Mouse (Mus musculus): Measurements from ENCODE around the gene Vps13d. TPM values are rescaled to one million over a fixed set of nuclear protein-coding genes. Genes with fewer than 3 reads are reported as not detected.

Gene Vps13d
- polyA plus RNA-seq, 1 experiment from 2014 or later = 12.1 TPM

DNA sequence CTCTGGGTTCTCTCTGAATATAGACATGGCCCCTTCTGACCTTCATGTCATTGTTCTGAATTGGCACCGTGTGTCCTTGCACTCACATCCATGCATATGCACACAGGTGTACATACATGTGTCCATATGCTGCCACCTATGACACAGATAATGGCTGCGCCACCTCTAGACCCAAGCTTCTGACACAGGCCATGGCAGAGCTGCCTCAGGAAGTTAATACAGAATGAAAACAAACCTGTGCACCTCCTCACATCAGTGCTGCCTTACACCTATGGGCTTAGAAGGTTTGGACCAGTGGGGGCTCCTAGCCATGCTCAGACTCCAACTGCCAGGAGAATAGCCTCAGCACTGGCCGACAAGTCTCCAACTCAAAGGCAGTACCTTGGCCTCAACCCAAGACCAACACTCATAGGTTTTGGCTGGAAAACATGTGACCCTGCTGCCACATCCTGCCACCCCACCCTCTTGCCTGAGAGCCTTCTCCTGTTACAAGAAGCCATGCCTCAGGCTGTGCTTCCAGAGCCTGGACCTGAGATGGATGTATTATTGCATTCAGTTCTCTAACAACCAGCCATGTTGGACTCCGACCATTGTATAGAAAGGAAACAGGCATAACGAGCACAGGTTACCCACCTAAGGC, 34.8 kb upstream of the Vps13d start:
- no peaks in the 10 kb centered on the region for H3K27me3 ChIP-seq (ENCODE audit: control insufficient read depth, insufficient read depth, low read length)
- ATAC-seq (ENCODE audit: low FRiP score) = no peak
- H3K4me2 ChIP-seq (replicated peaks) = no peak overlapping the region
- no peak for DNase-seq (ENCODE audit: low spot score)
- H3K27ac ChIP-seq = no peak overlapping the region
- H3K9ac ChIP-seq = no peak overlapping the region
- H3K4me3 ChIP-seq (replicated peaks; ENCODE audit: low read length) = no peak overlapping the region
- H3K4me1 ChIP-seq (replicated peaks; ENCODE audit: control insufficient read depth, insufficient read depth, low read length) = no peaks in the 10 kb centered on the region
- no peaks in the 10 kb centered on the region for H3K36me3 ChIP-seq (replicated peaks; ENCODE audit: control insufficient read depth, insufficient read depth)
- WGBS = 91% methylated on average over 5 of the region's 5 CpGs
- H3K9me3 ChIP-seq (ENCODE audit: control insufficient read depth, low read length) = no peaks in the 10 kb centered on the region

DNA sequence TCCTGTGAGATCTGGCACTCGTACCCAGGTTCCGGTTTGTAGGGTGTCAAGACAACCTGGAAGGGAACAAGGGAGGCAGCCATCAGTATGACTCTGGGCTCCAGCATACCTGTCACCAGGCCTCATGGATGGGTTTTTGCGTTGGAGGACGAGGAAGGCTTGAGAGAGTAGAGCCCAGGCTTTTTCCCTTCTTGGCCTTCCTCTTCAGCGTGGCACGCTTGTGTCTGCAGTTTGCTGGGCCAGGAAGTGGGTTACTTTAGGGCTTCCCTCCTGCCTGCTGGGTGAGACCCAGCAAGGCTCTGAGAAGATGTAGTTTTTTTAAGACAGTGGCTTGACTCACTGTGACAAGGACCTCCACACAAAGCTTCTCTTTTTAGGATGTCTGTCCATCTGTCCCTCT, 34.2 kb upstream of the Vps13d start:
- H3K4me2 ChIP-seq (replicated peaks) = no peak overlapping the region
- WGBS = 91% methylated on average over 6 of the region's 6 CpGs
- H3K9me3 ChIP-seq (ENCODE audit: control insufficient read depth, low read length) = no peaks in the 10 kb centered on the region
- no peak overlapping the region for H3K27ac ChIP-seq
- no peak overlapping the region for H3K9ac ChIP-seq
- H3K36me3 ChIP-seq (replicated peaks; ENCODE audit: control insufficient read depth, insufficient read depth) = no peaks in the 10 kb centered on the region
- no peaks in the 10 kb centered on the region for H3K27me3 ChIP-seq (ENCODE audit: control insufficient read depth, insufficient read depth, low read length)
- no peaks in the 10 kb centered on the region for H3K4me1 ChIP-seq (replicated peaks; ENCODE audit: control insufficient read depth, insufficient read depth, low read length)
- H3K4me3 ChIP-seq (replicated peaks; ENCODE audit: low read length) = no peak overlapping the region
- ATAC-seq (ENCODE audit: low FRiP score) (no peak), DNase-seq (ENCODE audit: low spot score) (no peak)

DNA sequence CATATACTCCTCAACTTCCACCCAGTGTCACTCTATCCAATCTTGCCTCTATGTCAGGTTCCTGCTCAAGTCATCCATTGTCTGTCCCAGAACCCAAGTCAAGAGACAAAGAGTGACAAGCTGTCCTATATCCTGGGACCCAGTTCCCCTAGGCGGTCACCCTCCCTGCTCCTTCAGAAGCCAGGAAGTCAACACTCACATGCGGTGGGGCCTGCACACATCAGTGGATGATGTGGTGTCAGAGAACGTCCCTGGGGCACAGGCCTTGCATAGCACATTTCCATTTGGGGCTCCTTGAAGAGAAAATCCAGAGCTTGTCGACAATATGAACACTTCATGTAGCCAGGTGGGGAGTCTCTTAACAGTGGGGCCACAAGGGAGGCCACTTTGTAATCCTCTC, 29.8 kb upstream of the Vps13d start:
- ATAC-seq (ENCODE audit: low FRiP score) (no peak), DNase-seq (ENCODE audit: low spot score) (no peak)
- WGBS = 86% methylated on average over 4 of the region's 4 CpGs
- Histone ChIP-seq H3K9me3 (ENCODE audit: control insufficient read depth, low read length) (no peaks in the 10 kb centered on the region), H3K27me3 (ENCODE audit: control insufficient read depth, insufficient read depth, low read length) (no peaks in the 10 kb centered on the region), H3K4me3 (replicated peaks; ENCODE audit: low read length) (no peak overlapping the region), H3K4me1 (replicated peaks; ENCODE audit: control insufficient read depth, insufficient read depth, low read length) (no peaks in the 10 kb centered on the region), H3K36me3 (replicated peaks; ENCODE audit: control insufficient read depth, insufficient read depth) (no peaks in the 10 kb centered on the region), H3K9ac (no peak overlapping the region), H3K27ac (no peak overlapping the region), H3K4me2 (replicated peaks) (no peak overlapping the region)

DNA sequence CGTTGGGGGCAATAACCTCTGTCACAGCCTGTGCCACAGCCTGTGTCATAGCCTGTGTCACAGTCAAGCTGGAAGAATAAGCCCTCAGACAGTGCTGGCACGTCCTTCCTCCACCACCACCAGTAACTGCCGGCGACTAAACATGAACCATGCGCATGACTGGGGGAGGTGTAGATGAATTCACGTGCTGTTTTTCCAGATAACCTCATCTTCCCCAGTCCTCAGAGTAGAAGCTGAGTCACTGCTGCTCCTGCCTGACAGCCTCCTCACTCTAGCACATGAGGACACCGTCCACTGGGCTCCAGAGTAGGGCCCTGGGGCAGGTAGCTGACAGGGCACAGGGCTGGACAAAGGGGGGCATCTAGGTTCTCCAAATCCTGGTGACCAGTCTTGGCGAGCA, 27.3 kb upstream of the Vps13d start:
- H3K4me1 ChIP-seq (replicated peaks; ENCODE audit: control insufficient read depth, insufficient read depth, low read length) = no peaks in the 10 kb centered on the region
- H3K27me3 ChIP-seq (ENCODE audit: control insufficient read depth, insufficient read depth, low read length) = no peaks in the 10 kb centered on the region
- DNase-seq (ENCODE audit: low spot score) = no peak
- H3K9ac ChIP-seq = no peak overlapping the region
- H3K4me3 ChIP-seq (replicated peaks; ENCODE audit: low read length) = no peak overlapping the region
- WGBS = 81% methylated on average over 8 of the region's 8 CpGs
- H3K27ac ChIP-seq = no peak overlapping the region
- H3K4me2 ChIP-seq (replicated peaks) = no peak overlapping the region
- no peaks in the 10 kb centered on the region for H3K36me3 ChIP-seq (replicated peaks; ENCODE audit: control insufficient read depth, insufficient read depth)
- H3K9me3 ChIP-seq (ENCODE audit: control insufficient read depth, low read length) = no peaks in the 10 kb centered on the region
- ATAC-seq (ENCODE audit: low FRiP score) = no peak

DNA sequence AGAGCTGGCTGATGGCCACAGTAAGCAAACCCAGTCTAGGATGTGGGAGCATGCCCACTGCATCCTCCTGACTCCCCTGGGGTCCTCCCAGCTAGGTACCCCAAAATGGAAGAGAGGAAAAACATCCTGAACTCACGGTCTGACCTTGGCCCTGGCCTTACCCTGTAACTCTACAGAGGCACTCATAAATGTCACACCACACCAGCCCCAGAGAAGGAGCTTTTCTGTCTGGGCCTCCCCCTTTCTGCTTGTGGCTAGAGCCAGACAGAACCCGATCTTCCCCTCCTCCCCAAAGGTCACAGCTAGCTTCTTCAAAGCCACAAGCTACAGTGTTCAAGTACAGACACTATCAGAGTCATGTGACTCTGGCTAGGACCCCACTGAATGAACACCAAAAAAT, 26.6 kb upstream of the Vps13d start:
- Histone ChIP-seq H3K36me3 (replicated peaks; ENCODE audit: control insufficient read depth, insufficient read depth) (no peaks in the 10 kb centered on the region), H3K4me1 (replicated peaks; ENCODE audit: control insufficient read depth, insufficient read depth, low read length) (no peaks in the 10 kb centered on the region), H3K27me3 (ENCODE audit: control insufficient read depth, insufficient read depth, low read length) (no peaks in the 10 kb centered on the region), H3K9ac (no peak overlapping the region), H3K9me3 (ENCODE audit: control insufficient read depth, low read length) (no peaks in the 10 kb centered on the region), H3K27ac (no peak overlapping the region), H3K4me2 (replicated peaks) (no peak overlapping the region), H3K4me3 (replicated peaks; ENCODE audit: low read length) (no peak overlapping the region)
- ATAC-seq (ENCODE audit: low FRiP score) (no peak), DNase-seq (ENCODE audit: low spot score) (no peak)
- WGBS = 75% methylated on average over 2 of the region's 2 CpGs

DNA sequence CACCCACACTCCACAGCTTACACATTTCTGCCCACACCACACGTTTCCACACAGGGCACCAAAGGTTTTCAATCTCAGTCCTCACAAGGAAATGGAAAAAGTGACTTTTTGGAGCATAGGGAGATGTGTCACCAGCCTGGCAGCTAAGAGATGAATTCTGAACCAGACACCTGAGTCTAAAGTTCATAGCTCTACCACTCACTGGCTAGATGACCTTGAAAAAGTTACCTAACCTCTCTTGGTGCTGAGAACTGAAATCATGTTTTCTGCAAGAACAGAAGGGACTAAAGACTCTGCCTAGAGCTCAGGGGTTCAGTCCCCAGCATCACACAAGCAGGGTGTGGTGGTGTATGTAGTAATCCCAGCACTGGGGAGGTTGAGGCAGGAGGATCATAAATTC, 25.2 kb upstream of the Vps13d start:
- ATAC-seq (ENCODE audit: low FRiP score) (no peak), DNase-seq (ENCODE audit: low spot score) (no peak)
- Histone ChIP-seq H3K9ac (no peak overlapping the region), H3K4me1 (replicated peaks; ENCODE audit: control insufficient read depth, insufficient read depth, low read length) (0 out of 2 replicates have a peak, but pooled peaks cover under 1% of the 10 kb centered on the region), H3K4me2 (replicated peaks) (no peak overlapping the region), H3K9me3 (ENCODE audit: control insufficient read depth, low read length) (no peaks in the 10 kb centered on the region), H3K36me3 (replicated peaks; ENCODE audit: control insufficient read depth, insufficient read depth) (no peaks in the 10 kb centered on the region), H3K4me3 (replicated peaks; ENCODE audit: low read length) (no peak overlapping the region), H3K27ac (no peak overlapping the region), H3K27me3 (ENCODE audit: control insufficient read depth, insufficient read depth, low read length) (no peaks in the 10 kb centered on the region)
- WGBS = 87% methylated on average over 1 of the region's 1 CpGs

DNA sequence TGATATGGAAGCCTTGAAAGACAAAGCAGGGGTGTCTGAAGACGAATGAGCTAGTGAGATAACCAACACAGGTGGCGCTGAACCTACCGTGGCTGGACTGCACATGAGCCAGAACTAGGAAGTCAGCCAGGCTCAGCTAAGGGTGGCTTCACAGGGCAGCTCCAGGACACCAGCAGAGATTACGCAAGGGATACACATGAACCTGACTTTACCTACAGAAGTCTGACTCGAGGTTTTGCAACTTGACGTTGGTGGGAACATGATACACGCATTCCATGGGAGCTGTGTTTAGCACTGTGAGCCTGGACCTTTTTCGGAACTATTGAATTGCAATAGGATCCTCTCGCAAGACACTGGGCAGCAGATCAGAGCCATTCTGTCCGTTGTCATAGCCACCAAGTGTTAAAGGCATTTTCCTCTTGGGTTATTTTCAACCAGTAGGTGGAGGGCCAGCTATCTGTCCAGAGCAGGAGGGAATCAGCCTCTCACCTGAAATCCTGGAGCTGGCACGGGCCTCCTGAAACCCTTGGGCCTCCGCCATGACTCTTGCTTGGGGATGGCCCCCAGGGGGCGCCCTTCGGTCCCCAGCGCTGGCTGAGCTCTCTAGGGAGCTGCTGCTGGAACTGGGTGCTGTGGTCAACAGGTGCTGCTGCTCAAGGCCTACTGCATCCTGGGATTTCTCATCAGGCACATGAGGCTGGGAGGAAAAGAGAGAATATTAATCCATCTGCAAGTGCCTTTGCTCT, 24.6 kb upstream of the Vps13d start:
- Histone ChIP-seq H3K4me1 (replicated peaks; ENCODE audit: control insufficient read depth, insufficient read depth, low read length) (peaks cover 6% of the 10 kb centered on the region; the same call in 1 of the 2 replicates), H3K36me3 (replicated peaks; ENCODE audit: control insufficient read depth, insufficient read depth) (no peaks in the 10 kb centered on the region), H3K4me2 (replicated peaks) (no peak overlapping the region), H3K9ac (no peak overlapping the region), H3K4me3 (replicated peaks; ENCODE audit: low read length) (no peak overlapping the region), H3K27me3 (ENCODE audit: control insufficient read depth, insufficient read depth, low read length) (no peaks in the 10 kb centered on the region), H3K27ac (no peak overlapping the region), H3K9me3 (ENCODE audit: control insufficient read depth, low read length) (no peaks in the 10 kb centered on the region)
- DNase-seq (ENCODE audit: low spot score) (no peak), ATAC-seq (ENCODE audit: low FRiP score) (no peak)
- 70% methylated on average over 15 of the region's 15 CpGs for WGBS

DNA sequence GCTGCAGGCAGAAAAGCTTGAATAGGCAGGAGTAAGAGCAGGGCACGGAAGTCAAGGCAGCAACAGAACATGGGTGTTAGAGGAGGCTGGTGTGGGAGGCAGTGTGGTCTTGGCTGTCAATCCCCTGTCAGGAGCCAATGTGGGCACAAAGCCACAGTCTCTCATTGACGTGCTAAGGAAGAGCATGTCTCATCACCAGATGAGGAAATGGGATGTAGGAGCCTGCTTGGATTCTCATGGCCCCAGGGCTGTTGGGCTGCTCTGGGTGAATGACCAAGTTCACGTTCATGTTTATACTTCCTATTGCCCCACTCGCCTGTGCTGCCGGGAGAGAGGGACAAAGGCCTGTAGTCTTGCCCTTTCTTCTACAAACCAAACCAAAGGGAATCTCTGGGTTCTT, 23.0 kb upstream of the Vps13d start:
- no peaks in the 10 kb centered on the region for H3K36me3 ChIP-seq (replicated peaks; ENCODE audit: control insufficient read depth, insufficient read depth)
- no peak overlapping the region for H3K9ac ChIP-seq
- H3K4me2 ChIP-seq (replicated peaks) = no peak overlapping the region
- ATAC-seq (ENCODE audit: low FRiP score) (no peak), DNase-seq (ENCODE audit: low spot score) (no peak)
- no peaks in the 10 kb centered on the region for H3K9me3 ChIP-seq (ENCODE audit: control insufficient read depth, low read length)
- H3K4me1 ChIP-seq (replicated peaks; ENCODE audit: control insufficient read depth, insufficient read depth, low read length) = peaks cover 10% of the 10 kb centered on the region
- H3K4me3 ChIP-seq (replicated peaks; ENCODE audit: low read length) = no peak overlapping the region
- 65% methylated on average over 5 of the region's 5 CpGs for WGBS
- no peak overlapping the region for H3K27ac ChIP-seq
- H3K27me3 ChIP-seq (ENCODE audit: control insufficient read depth, insufficient read depth, low read length) = no peaks in the 10 kb centered on the region

DNA sequence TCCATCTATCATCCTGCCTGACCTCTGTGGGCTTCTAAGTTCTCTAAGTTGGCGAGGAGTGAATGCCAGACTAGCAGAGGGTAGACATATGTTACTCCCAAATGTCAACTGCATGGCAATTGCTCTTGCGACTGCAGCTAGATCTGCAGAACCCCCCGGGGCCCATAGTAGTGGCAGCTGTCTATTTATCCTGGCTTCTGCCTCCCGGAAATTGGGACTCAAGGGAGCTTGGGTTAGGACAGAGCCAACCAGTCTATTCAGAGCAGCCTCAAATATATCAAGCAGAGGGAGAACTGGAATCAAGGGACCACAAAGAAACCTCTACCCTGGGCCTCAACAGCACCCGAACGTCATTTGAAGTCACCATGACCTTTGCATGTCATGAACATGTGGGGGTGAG, 22.2 kb upstream of the Vps13d start:
- no peak overlapping the region for H3K9ac ChIP-seq
- H3K4me1 ChIP-seq (replicated peaks; ENCODE audit: control insufficient read depth, insufficient read depth, low read length) = peaks cover 10% of the 10 kb centered on the region
- H3K36me3 ChIP-seq (replicated peaks; ENCODE audit: control insufficient read depth, insufficient read depth) = no peaks in the 10 kb centered on the region
- 63% methylated on average over 6 of the region's 6 CpGs for WGBS
- no peak for DNase-seq (ENCODE audit: low spot score)
- H3K9me3 ChIP-seq (ENCODE audit: control insufficient read depth, low read length) = no peaks in the 10 kb centered on the region
- no peak overlapping the region for H3K4me2 ChIP-seq (replicated peaks)
- no peaks in the 10 kb centered on the region for H3K27me3 ChIP-seq (ENCODE audit: control insufficient read depth, insufficient read depth, low read length)
- no peak overlapping the region for H3K4me3 ChIP-seq (replicated peaks; ENCODE audit: low read length)
- ATAC-seq (ENCODE audit: low FRiP score) = no peak
- H3K27ac ChIP-seq = no peak overlapping the region
